Mouse (Mus musculus) thymus, postnatal 4 days (tissue): ENCODE results near the gene Pex14.
A peak's percentile ranks its signal among the peaks of the same experiment; 100 is the strongest.
"Not testable (repeated sequence)": the region's sequence is repeated elsewhere in the genome, so short reads cannot be mapped to it uniquely, and the experiment has no call there.

Experiments
- DNase-seq: peaks from one replicate; pipeline ENCODE4 v3.0.0; 2021

The Pex14 gene

GRCm38 (mm10) chr4:149099369-149100017 lies at the start of gene Pex14:
TSS of gene Pex14 (minus strand) at chr4:149099876.
- DNase-seq = peak; percentile 89

- DNase-seq = no peak
Measured at GRCm38 (mm10) chr4:149149196-149149595, 49.5 kb upstream of the Pex14 start.

GRCm38 (mm10) chr4:149148084-149148483 lies 48.4 kb upstream of the Pex14 start:
- DNase-seq = no peak

- peak; percentile 30 for DNase-seq
Measured at GRCm38 (mm10) chr4:149147528-149147927, 47.9 kb upstream of the Pex14 start.

- no peak for DNase-seq
Measured at GRCm38 (mm10) chr4:149145151-149145550, 45.5 kb upstream of the Pex14 start.

- DNase-seq = peak; percentile 82
Measured at GRCm38 (mm10) chr4:149144459-149144858, 44.8 kb upstream of the Pex14 start.

GRCm38 (mm10) chr4:149143594-149143993 lies 43.9 kb upstream of the Pex14 start:
- no peak for DNase-seq

- no peak for DNase-seq
Measured at GRCm38 (mm10) chr4:149138515-149138914, 38.8 kb upstream of the Pex14 start.

GRCm38 (mm10) chr4:149136982-149137770 lies 37.5 kb upstream of the Pex14 start, which contains the start of gene Cenps:
TSS of gene Cenps (minus strand) at chr4:149137629.
- DNase-seq = peak; percentile 97

- DNase-seq = no peak
Measured at GRCm38 (mm10) chr4:149136116-149136850, 36.6 kb upstream of the Pex14 start.

- no peak for DNase-seq
Measured at GRCm38 (mm10) chr4:149133395-149133794, 33.7 kb upstream of the Pex14 start.

- no peak for DNase-seq
Measured at GRCm38 (mm10) chr4:149131789-149132565, 32.3 kb upstream of the Pex14 start.

- no peak for DNase-seq
Measured at GRCm38 (mm10) chr4:149131021-149131752, 31.5 kb upstream of the Pex14 start.

- DNase-seq = no peak
Measured at GRCm38 (mm10) chr4:149128467-149128866, 28.8 kb upstream of the Pex14 start.

GRCm38 (mm10) chr4:149126663-149127062 lies 27.0 kb upstream of the Pex14 start, which contains the start of gene Cort:
TSS of gene Cort (minus strand) at chr4:149126763.
- DNase-seq = no peak

GRCm38 (mm10) chr4:149126115-149126509 lies 26.4 kb upstream of the Pex14 start:
- no peak for DNase-seq

- no peak for DNase-seq
Measured at GRCm38 (mm10) chr4:149125341-149126114, 25.9 kb upstream of the Pex14 start.

- no peak for DNase-seq
Measured at GRCm38 (mm10) chr4:149123432-149123831, 23.8 kb upstream of the Pex14 start.

- DNase-seq = not testable (repeated sequence)
Measured at GRCm38 (mm10) chr4:149119978-149120562, 20.4 kb upstream of the Pex14 start.

GRCm38 (mm10) chr4:149103875-149104561 lies 4.3 kb upstream of the Pex14 start, which contains the start of gene Dffa:
TSS of gene Dffa (plus strand) at chr4:149104146.
- DNase-seq = peak; percentile 94
